Mouse (Mus musculus): Measurements from ENCODE around the gene Tex37. TPM values are rescaled to one million over a fixed set of nuclear protein-coding genes. Genes with fewer than 3 reads are reported as not detected.

Tex37 gene
- not detected in 2 replicates for polyA plus RNA-seq (2015; fragmentation: Nextera tagmentation; extraction: Ambion mirVana)

DNA sequence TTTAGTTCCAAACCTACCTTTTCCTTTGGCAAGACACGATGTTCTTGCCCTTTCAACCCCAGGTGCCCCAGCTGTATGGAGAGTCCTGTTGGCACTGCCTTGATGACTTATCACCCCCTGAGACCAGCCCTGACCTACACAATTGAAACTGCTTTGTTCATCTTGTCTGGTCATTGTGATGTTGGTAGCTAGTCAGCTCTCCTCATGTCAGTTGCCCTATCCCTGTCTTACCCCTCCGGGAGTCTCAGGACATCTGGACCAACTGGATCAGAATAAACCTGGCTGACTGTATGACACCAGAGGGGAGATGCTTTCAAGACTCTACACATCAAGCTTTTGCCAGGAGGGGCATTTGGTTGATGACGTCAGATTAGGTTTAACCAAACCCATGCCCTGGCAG lies at the start of gene Tex37:
TSS of gene Tex37 (minus strand) at position 101 of the 400 bp plus-strand sequence.

DNA sequence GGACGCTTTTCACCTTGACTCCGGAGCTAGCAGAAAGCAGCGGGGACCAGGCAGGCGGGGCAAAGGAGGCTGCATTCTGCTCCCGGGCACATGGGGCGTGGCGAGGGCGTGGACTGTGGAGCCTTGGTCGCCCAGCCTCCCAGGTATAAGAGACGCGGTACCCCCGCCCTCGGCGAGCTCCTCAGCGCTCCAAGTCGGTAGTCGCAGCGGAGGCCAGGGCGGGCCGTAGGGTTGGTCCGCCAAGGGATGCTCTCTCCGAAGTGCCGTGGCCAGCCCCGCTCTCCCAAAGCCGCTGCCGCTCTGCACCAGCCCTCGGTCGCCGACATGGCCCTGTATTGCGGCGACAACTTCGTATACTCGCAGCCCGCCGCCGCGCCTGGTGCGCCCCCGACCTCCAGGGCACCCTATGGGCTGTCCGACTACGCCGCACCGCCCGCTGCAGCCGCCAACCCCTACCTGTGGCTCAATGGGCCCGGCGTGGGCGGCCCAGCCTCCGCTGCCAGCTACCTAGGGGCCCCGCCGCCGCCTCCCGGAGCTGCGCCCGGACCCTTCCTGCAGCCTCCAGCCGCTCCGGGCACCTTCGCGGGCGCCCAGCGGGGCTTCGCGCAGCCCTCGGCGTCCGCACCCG lies 37.7 kb upstream of the Tex37 start, which contains the start of gene Foxi3:
TSS of gene Foxi3 (plus strand) at position 247 of the 628 bp plus-strand sequence.

Other genes starting within 250 kb of the Tex37 start
- 2.2 TPM in 2 replicates for gene Rpia, start 126.7 kb downstream of the Tex37 start, polyA plus RNA-seq (2015; fragmentation: Nextera tagmentation; extraction: Ambion mirVana)
- 8.0 and 9.9 TPM in 2 replicates for gene Eif2ak3, start 74.4 kb downstream of the Tex37 start, polyA plus RNA-seq (2015; fragmentation: Nextera tagmentation; extraction: Ambion mirVana)
- not detected in 2 replicates for gene Foxi3, start 37.6 kb upstream of the Tex37 start, polyA plus RNA-seq (2015; fragmentation: Nextera tagmentation; extraction: Ambion mirVana)
- gene Thnsl2, start 225.5 kb upstream of the Tex37 start, polyA plus RNA-seq (2015; fragmentation: Nextera tagmentation; extraction: Ambion mirVana), result 7.3 and 7.8 TPM in 2 replicates

Data from neural tube, postnatal 0 days (tissue).